Mouse (Mus musculus): ENCODE measurements around the gene Calm5.

- no peak for TF ChIP-seq HCFC1 (IDR thresholded peaks at IDR 0.05; ENCODE audit: borderline replicate concordance, insufficient read depth, low read length)
- no peak for TF ChIP-seq MAFK (IDR thresholded peaks at IDR 0.05; ENCODE audit: insufficient read depth, low read depth, low read length)
- no peak for TF ChIP-seq ZC3H11A (IDR thresholded peaks at IDR 0.05; ENCODE audit: borderline replicate concordance, low read depth, low read length)
Observed at GRCm38 (mm10) chr13:3854856-3855255, 883 bp downstream of the Calm5 start.
